Mouse (Mus musculus) heart, postnatal 0 days (tissue): ENCODE measurements around the gene Zmiz1. TPM values are rescaled to one million over a fixed set of nuclear protein-coding genes. Genes with fewer than 3 reads are reported as not detected.
A peak's percentile ranks its signal among the peaks of the same experiment; 100 is the strongest.

Experiments
- ATAC-seq: fragments of 200-750 bp; cut with Nextera tagmentation; 2 replicates; pipeline ENCODE4 v1.8.0; 2017; ENCODE audit warnings: low read depth, moderate number of reproducible peaks, moderate library complexity; ENCODE audit not compliant: insufficient read depth
- DNase-seq: peaks from one replicate; pipeline ENCODE4 v3.0.0-alpha.2; 2016; ENCODE audit warnings: low spot score
- H3K27ac ChIP-seq: fragments of 300-500 bp; sonication (generic); 2 replicates; pipeline ENCODE4 v1.5.1; 2014; ENCODE audit warnings: low read depth, mild to moderate bottlenecking
- H3K27me3 ChIP-seq: fragments of 300-500 bp; sonication (generic); 2 replicates; pipeline ENCODE4 v1.6.1; 2014; ENCODE audit warnings: low read length, mixed read lengths; ENCODE audit not compliant: control insufficient read depth, insufficient read depth
- H3K36me3 ChIP-seq: fragments of 300-500 bp; sonication (generic); replicated peaks from 2 replicates; pipeline ENCODE4 v1.6.1; 2014; ENCODE audit warnings: low read length, mixed read lengths; ENCODE audit not compliant: control insufficient read depth, insufficient read depth
- H3K4me1 ChIP-seq: fragments of 300-500 bp; sonication (generic); 2 replicates; pipeline ENCODE4 v1.6.1; 2014; ENCODE audit warnings: antibody characterized with exemption; ENCODE audit not compliant: control insufficient read depth, insufficient read depth
- H3K4me2 ChIP-seq: fragments of 300-500 bp; sonication (generic); 2 replicates; pipeline ENCODE4 v1.6.1; 2014; ENCODE audit warnings: low read depth, mild to moderate bottlenecking, low read length, moderate library complexity
- H3K4me3 ChIP-seq: fragments of 300-500 bp; sonication (generic); 2 replicates; pipeline ENCODE4 v1.5.1; 2014; ENCODE audit warnings: low read depth, low read length
- H3K9ac ChIP-seq: fragments of 300-500 bp; sonication (generic); replicated peaks from 2 replicates; pipeline ENCODE4 v1.6.1; 2014; ENCODE audit warnings: low read depth, low read length, mixed read lengths
- H3K9me3 ChIP-seq: fragments of 300-500 bp; sonication (generic); replicated peaks from 2 replicates; pipeline ENCODE4 v1.6.1; 2016; ENCODE audit warnings: low read length; ENCODE audit not compliant: control insufficient read depth
- CTCF ChIP-seq: IDR thresholded peaks from 2 replicates; pipeline ENCODE4 v1.5.1; 2016; ENCODE audit warnings: antibody characterized with exemption, control low read depth, low read depth
- EP300 ChIP-seq: IDR thresholded peaks from 2 replicates; pipeline ENCODE4 v1.6.1; 2016; ENCODE audit warnings: antibody characterized with exemption, low read depth
- WGBS: fragments of 180-500 bp; shearing (Covaris S2); extraction: QIAGEN DNeasy Blood & Tissue Kit; methylation state at CpG from one replicate; pipeline ENCODE4 v1.1.7; 2014; 5-methylcytosine and 5-hydroxymethylcytosine counted together
- polyA plus RNA-seq: library from polyadenylated mRNA; unstranded; fragments of >200 nt; fragmentation: Nextera tagmentation; extraction: Ambion mirVana; gene quantifications from 2 replicates; pipeline ENCODE4 v1.2.1, GENCODE M21; 2015
- total RNA-seq: library from RNA; depleted of rRNA; stranded (reverse); fragments of >200 nt; gene quantifications from 2 replicates; pipeline ENCODE4 v1.2.3, GENCODE M21; 2014; ENCODE audit warnings: low replicate concordance

Gene Zmiz1
- total and polyA plus RNA-seq, 2 experiments from 2014 or later: 13.8 to 41.0 TPM

GRCm38 (mm10) chr14:25448471-25448870 is 10.5 kb upstream of the Zmiz1 start:
- Histone ChIP-seq H3K27ac (no peak overlapping the region), H3K9ac (no peak overlapping the region), H3K9me3 (no peaks in the 10 kb centered on the region), H3K27me3 (no peaks in the 10 kb centered on the region), H3K4me1 (peaks cover 25% of the 10 kb centered on the region), H3K4me3 (no peak overlapping the region), H3K36me3 (no peaks in the 10 kb centered on the region), H3K4me2 (no peak overlapping the region)
- no peak for DNase-seq
- ATAC-seq: no peak
- WGBS: 93% methylated on average over 2 of the region's 2 CpGs
- TF ChIP-seq CTCF: no peak
- no peak for TF ChIP-seq EP300

DNA sequence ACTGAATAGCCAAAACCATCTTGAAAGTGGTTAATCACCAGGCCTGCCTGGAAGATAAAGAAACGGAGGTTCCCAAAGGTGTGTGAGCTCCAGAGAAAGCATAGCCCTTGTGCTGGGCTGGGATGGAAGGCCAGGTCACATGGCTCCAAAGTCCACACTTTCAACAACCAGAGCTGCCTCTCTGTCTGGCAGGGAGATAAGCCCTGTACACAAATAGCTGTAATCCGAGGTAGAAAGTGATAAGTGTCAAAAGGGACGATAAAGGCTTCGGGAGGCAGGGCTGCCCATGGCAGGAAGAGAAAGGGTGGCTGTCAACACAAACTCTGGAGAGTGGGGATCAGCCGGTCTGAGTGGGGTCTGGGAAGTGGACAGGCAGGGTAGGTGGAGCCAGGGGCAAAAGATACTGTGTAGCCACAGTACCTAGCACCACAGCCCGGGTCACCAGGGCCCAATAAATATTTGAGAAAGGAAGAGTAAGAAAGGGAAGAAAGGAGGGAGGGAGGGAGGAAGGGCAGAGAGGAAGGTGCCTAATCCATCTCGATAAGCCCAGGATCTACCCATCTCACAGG is 7.8 kb upstream of the Zmiz1 start:
- 6% methylated on average over 7 of the region's 7 CpGs for WGBS
- peak; percentile 39 for DNase-seq

DNA sequence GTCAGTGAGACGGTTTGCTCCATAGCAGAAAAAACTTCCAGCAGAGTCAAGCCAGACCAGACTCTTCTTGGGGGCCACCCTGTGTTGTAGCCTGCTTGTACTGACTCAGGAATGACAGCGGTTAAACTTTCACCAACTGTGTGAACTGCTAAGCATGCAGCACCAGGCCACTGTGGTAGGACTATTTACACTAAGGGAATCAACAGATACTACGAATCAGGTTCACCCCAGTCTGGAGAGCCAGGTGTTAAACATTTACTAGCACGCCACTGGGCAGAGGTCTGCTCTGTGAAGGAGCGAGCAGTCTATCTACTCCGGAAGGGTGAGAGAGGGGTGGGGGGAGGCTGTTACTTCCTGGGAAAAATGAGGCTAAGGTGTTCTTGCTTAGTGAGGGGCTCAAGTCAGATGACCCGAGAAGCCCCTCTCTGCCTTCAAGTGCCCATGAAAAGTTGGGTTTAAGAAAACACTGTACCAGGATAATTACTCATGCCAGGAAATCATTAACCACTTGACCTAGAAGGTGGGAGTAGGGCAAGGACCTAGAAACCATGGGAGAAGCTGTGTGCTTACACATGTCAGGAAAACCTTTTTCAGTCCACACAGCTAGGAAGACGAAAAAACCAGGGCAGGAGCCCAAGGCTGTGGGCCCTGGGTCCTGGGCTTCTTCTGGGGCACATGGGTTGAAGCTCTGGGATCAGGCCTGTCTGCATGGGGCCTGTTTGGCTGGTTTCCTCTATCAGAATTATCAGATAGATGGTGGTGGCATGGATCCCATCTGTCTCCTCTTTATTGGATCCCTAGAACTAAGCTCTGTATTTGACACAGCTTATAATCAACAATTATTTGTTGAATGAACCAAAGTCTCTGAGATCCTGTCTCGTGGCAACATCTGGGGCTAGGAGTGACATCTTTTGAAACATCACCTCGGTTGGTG is 7.0 kb upstream of the Zmiz1 start:
- Histone ChIP-seq H3K9me3 (no peaks in the 10 kb centered on the region), H3K4me2 (no peak overlapping the region), H3K27ac (peak overlapping the region; percentile 56), H3K9ac (no peak overlapping the region), H3K36me3 (no peaks in the 10 kb centered on the region), H3K4me1 (peaks cover 22% of the 10 kb centered on the region), H3K27me3 (no peaks in the 10 kb centered on the region), H3K4me3 (no peak overlapping the region)
- ATAC-seq: no peak
- 37% methylated on average over 10 of the region's 10 CpGs for WGBS
- no peak for TF ChIP-seq EP300
- TF ChIP-seq CTCF: no peak
- no peak for DNase-seq

More for the DNA sequence above, 7.8 kb upstream of the Zmiz1 start:
- Histone ChIP-seq H3K9me3 (no peaks in the 10 kb centered on the region), H3K9ac (no peak overlapping the region), H3K4me3 (no peak overlapping the region), H3K27ac (peak overlapping the region; percentile 56), H3K36me3 (no peaks in the 10 kb centered on the region), H3K4me2 (no peak overlapping the region), H3K27me3 (no peaks in the 10 kb centered on the region), H3K4me1 (peaks cover 22% of the 10 kb centered on the region)
- ATAC-seq: peak; percentile 56
- TF ChIP-seq EP300 (peak; percentile 65; the same call in 1 of the 2 replicates), CTCF (no peak)

DNA sequence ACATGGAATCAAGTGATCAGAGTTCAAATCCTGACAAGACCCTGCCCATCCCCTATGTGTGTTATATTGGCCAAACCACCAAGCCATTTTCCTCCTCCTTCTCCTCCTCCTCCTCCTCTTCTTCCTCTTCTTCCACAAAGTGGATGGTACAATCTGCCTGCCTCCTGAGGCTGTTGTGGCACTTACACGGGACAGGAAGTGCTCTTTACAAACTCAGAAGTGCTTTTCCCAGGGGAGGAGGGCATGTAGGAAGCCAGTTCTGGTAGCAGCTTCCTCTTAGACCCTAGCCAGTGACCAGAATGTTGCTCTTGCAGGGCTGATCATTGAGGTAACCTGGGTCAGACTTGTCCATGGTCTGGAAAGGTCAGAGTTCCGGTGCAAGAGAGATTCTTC is 6.4 kb upstream of the Zmiz1 start:
- no peak for DNase-seq

DNA sequence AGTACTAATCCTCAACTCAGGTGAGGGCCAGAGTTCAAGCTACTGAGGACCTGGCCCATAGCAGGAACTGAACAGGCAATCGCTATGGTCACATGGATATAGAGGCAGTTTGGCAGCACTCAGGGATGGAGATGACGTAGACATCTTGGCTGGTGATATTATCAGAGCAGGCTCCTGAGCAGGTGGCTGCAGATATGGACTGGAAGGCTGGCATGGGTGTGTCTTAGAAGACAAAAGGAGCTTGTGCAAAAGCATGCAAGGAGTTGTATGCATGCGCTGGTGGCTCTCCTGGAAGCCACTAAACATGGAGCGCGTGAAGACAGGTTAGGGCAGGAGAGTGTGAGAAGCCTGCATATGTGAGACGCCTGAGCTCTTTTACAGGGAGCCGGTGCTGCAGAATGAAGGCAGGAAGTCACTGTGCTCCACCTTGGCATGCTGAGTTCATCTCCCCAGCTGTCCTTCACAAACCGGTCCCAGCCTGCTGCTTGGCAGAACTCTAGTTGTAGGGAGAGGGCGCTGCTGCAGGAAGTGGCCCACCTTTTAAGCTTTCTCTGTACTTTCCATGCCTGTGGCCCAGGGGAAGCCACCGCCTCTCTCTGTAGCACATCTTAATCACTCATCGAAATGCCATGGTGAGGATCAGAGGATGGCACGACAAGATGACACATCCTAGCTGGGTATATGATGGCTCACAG is 4.8 kb upstream of the Zmiz1 start:
- Histone ChIP-seq H3K36me3 (no peaks in the 10 kb centered on the region), H3K27me3 (no peaks in the 10 kb centered on the region), H3K4me3 (no peak overlapping the region), H3K9ac (no peak overlapping the region), H3K4me1 (peaks cover 22% of the 10 kb centered on the region), H3K27ac (no peak overlapping the region), H3K4me2 (no peak overlapping the region), H3K9me3 (no peaks in the 10 kb centered on the region)
- WGBS: 75% methylated on average over 12 of the region's 12 CpGs
- no peak for DNase-seq
- no peak for ATAC-seq
- no peak for TF ChIP-seq CTCF
- no peak for TF ChIP-seq EP300

More for the DNA sequence above, 6.4 kb upstream of the Zmiz1 start:
- Histone ChIP-seq H3K4me1 (peaks cover 22% of the 10 kb centered on the region), H3K36me3 (no peaks in the 10 kb centered on the region), H3K27ac (no peak overlapping the region), H3K4me3 (no peak overlapping the region), H3K4me2 (no peak overlapping the region), H3K9me3 (no peaks in the 10 kb centered on the region), H3K27me3 (no peaks in the 10 kb centered on the region), H3K9ac (no peak overlapping the region)
- no peak for ATAC-seq
- WGBS: 47% methylated on average over 2 of the region's 2 CpGs
- TF ChIP-seq EP300 (no peak), CTCF (no peak)
